Mouse (Mus musculus) olfactory bulb, adult 2 months (tissue): Measurements from ENCODE around the gene Tbc1d16.

Experiments
- CTCF ChIP-seq: fragments of 200-500 bp; IDR thresholded peaks from 2 replicates; pipeline ENCODE4 v1.5.1; 2012; ENCODE audit warnings: low read depth, mild to moderate bottlenecking, low read length, moderate library complexity; ENCODE audit not compliant: insufficient read depth
- POLR2A ChIP-seq: fragments of 200-500 bp; IDR thresholded peaks from 2 replicates; pipeline ENCODE4 v1.6.1; 2012; ENCODE audit warnings: mild to moderate bottlenecking, low read depth, low read length, moderate library complexity; ENCODE audit not compliant: insufficient read depth

- TF ChIP-seq CTCF (no peak), POLR2A (no peak)
These were observed 44.5 kb downstream of the Tbc1d16 start for GRCm38 (mm10) chr11:119183684-119184310.
